Mouse (Mus musculus) testis, postnatal 10 days (tissue): ENCODE results near the gene Ttc27.

ENCODE experiments used
- DNase-seq: peaks from one replicate; pipeline ENCODE4 v3.0.0; 2021; ENCODE audit warnings: low spot score

The Ttc27 gene

DNA sequence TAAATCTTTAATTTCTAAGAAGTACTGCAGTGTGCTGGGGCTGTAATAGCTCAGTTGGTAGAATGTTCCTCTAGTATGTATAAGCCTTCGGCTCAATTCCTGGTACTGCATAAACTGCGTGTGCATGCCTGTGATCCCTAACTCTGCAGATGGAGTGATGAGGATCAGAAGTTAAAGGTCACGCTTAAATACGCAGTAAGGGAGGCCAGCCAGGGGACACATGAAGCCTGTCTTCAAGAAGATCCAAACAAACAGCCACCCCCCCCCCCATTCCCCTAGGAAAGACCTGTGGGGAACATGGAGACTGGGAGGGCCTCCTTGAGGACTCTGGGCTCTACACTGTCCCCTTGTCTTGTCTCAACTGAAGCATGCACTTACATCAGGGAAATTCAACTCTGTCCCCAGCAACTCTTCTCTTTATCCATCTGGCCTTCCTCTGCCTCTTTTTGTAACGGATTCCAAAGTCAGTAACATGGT lies 36.1 kb downstream of the Ttc27 start:
- DNase-seq, result no peak

DNA sequence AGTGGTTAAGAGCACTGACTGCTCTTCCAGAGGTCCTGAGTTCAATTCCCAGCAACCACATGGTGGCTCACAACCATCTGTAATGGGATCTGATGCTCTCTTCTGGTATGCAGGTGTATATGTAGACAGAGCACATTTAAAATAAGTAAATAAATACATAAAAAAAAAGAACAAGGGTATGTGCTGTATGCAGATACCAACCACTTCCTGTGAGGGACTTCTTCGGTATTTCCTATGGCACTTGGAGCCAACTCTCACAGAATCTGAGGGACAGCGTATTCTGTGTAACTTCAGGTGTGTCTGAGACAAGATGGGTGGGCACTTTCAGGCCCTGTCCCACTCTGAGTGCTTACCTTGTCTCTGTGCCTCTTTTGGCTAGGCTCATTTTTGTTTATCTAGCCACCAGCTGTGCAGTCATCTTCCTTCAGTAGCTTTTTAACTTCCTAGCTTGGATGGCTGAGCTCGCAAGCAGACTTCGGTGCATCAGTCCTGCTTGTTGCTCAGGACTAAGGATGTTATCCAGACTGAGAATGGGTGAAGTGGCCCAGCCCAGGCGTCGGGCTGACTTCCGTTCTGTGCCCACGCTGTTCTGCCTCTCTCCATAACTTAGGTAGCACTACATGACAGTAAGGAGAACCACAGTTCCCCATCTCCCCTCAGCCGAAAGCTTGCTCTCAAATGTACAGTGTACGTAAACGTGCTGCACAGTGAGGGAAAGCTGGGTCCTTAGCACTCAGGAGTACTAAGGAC lies 37.0 kb downstream of the Ttc27 start:
- DNase-seq, result no peak

- no peak for DNase-seq
Observed at GRCm38 (mm10) chr17:74769390-74769811, 51.9 kb downstream of the Ttc27 start.

GRCm38 (mm10) chr17:74772364-74772763 lies 54.8 kb downstream of the Ttc27 start:
- DNase-seq, result no peak

DNA sequence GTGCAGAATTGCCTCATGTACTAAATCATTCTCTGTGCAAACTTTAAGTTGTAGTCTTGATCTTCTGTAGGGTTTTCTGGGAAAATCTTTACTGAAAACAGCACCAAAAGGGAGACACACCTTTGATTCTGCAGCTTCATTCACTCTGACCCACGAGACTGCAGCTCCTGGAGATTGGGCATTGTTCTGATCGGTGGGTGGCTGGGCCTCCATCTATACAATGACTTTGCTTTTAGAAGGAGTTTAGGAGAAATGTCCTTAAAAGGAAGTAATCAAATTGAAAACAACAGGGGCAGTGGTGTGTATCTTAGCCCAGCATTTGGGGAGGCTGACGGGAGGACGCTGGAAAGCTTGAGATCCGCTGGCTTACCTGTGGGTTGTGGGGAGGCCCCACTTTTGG lies 56.0 kb downstream of the Ttc27 start:
- DNase-seq, result no peak

DNA sequence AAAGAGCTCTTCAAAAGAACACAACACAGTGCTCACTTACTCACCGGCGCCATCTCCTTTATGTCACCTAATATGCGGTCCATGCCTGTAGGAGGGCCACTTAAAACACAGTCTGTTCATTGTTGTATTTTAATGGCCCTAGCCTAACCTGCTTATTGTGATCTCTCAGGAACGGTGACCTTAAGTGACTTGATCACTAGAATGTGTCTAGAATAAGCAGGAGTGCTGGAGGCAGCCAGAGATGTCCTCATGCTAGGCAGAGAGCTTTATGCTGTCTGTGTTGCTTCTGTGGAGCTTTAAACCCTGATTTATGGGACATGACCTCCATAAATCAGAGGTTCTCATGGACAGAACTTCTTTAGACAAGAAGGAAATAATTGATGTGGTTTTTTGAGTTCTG lies 62.6 kb downstream of the Ttc27 start:
- no peak for DNase-seq

- no peak for DNase-seq
Observed at GRCm38 (mm10) chr17:74780627-74781026, 63.1 kb downstream of the Ttc27 start.

- DNase-seq, result no peak
Observed at GRCm38 (mm10) chr17:74781911-74782310, 64.4 kb downstream of the Ttc27 start.

DNA sequence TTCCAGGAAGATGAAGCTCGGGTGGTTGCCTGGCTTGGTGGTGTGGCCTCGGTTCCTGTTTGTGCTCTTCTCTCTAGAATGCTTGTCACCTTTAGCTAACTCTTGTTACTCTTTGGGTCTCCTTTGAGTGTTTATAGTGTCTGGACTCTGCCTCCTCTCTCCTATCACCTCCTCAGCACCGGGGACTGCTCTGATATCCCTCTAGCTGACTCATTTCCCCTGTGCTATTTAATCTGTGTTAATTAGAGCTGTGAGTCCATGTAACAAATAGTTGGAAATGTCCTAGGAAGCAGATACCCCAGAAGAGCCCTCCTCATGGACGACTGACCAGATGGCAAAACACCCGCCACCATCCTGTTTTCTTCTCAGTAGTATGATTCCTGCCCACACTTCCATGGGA lies 68.1 kb downstream of the Ttc27 start:
- no peak for DNase-seq

DNA sequence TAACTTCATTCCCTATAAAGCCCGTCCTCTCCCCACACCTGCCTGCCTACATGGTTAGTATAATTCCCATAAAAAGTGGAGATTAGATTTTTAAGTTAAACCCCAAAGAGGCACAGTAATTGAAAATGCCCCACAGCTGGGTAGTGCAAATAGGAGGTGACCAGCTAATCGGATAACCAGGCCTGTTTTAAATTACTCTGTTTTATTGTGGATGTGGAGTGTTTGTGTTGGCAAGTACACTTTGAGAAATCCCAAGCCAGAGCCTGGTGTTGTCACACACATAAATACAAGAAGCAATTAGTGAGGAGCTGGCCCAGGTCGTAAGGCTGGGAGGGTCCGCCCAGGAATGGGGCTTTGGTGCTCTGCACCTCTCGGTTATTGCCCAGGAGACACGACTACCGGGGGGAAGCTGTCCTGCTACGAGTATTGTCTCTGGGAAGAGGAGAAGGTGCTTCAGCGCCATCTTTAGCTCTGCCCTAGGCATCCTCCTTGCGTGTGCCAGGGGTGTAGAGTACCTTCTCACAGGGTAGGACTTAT lies 68.7 kb downstream of the Ttc27 start:
- DNase-seq, result no peak

DNA sequence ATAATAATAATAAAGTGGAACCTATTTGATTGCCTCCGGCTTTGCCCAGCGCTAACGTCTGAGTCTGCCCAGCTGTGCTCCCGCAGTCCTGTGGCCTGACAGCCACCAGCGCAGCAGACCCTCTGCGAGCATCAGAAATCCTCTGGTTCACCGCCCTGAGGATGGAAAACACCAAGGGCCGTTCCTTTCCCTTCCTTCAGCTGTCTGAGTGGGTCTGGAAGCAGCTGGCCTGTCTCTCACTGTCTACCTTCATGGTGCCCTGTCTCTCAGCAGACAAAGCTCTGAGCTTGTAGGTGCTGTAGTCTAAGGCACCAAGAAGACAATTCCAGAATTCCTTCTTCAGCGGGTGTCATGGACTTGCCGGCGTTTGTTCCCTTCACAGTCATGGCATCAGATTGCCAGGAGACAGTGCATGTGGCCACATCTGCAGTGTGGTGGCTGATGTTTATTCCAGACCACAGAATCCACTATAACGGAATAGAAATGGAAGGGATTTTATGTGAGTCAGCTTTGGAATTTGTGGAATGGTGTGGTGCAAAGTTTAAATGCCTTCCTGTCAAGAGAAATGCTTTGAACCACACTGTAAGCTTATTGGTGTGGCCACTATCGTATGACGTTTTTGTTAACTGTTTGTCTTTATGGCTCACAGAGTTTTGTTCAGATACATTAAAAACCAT lies 78.6 kb downstream of the Ttc27 start:
- no peak for DNase-seq

- DNase-seq, result no peak
Observed at GRCm38 (mm10) chr17:74799865-74800264, 82.3 kb downstream of the Ttc27 start.

DNA sequence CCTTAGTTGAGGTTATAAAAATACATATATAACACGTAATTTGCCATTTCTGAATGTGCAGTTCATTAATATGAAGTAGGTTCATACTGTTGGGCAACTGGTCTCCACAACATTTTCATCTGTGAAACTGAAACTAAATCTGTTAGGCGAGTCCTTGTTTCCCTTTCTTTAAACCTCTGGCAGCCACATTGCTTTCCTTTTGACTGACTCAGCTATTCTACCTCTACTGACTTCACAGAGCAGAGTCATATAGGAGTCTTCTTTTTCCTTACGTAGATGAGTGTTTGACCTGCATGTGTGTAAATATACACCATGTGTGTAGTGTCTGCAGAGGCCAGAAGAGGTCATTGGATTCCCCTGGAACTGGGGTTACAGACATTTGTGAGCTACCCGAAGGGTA lies 85.2 kb downstream of the Ttc27 start:
- no peak for DNase-seq

DNA sequence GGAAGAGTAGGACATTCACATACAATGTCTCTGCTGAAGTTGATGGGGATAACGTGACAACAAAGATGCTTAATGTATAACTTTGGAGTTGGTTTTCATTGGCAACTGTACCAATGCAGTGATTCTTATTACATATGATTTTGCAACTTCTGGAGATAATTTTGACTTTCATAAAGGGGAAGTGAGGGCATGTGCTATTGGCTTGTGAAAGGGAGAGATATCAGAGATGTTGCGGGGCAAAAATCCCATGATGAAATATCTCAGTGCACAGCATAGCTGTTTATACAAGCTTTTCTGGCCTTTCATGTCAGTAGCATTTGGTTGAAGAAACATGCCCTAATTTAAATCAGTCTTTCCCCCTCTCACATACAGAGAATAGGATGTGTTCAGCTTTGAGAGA lies 86.3 kb downstream of the Ttc27 start:
- no peak for DNase-seq

DNA sequence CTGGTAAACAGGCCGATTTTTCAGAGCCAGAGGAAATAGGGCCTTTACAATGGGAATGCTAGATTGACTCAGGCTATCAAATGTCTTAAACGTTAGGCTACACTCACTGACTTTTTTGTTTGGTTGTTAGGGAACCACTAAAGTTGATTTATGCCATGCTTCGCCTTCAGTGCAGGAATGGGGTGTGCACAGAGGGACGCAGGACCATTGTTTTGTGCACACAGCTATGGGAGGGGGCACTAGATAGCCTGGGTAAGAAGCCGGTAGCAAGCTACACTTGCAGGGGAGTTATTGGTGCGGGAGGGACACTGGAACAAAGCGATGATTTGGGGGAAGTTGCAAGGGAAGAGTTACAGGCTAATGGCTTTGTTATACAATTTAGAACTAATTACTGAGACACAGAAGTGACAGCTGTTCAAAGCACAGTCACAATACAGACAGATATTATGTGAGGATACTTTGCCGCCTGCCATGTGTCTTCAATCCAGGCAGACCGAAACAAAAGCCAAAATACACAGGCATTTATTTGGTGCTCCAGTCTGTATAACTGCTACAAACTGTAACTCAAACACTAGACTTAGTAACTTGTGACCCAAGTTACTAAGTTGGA lies 86.9 kb downstream of the Ttc27 start:
- no peak for DNase-seq

DNA sequence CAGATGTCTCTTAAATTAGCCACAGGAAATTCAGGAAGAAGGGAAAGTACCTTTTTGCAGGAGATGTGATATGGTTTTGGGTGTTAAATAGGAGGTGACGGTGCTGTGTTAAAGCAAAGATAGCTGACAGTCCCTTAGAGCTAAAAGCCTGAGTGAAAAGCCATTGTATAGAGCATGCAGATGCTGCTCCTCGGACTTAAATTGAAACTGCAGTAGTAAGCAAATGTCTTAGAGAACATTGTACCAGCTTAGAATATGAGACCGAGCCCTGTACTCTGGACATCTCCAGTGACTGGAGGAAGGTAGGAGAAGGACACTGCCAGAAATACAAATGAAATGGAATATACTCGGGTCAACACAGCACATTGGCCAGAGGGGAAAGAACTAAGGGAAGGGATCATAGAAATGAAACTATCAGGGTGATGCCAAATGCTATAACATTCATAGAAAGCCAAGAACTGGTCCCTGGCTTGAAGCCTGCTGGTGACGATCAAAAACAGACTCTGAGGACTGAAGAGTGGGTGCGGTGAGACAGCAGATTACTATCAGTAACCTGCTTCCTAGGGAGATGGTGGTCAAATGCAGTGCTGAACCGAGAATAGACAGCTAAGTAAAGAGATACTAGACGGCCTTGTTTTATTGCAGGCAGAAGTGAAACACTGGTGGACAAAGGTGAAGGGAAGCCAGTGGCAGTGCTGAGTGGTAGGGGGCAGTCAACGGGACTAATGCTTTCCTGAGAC lies 90.1 kb downstream of the Ttc27 start:
- DNase-seq, result no peak

DNA sequence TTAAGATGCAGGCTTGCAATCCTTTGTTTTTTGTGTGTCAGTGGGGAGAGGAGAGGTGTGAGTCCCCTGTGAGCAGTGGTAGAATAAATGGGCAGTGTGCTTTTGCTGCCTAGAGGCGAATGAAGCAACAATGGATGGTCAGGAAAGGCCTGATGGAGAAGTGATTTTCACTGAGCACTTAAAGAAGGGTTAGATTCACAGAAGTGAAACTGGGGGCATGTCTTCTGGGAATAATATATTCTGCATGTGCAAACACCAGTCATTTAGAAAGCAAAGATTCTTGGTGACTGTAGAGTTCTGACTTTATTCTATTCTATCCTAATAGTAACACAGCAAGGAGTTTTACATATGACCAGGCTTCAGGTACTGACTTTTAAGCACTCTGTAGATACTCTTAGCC lies 90.8 kb downstream of the Ttc27 start:
- no peak for DNase-seq

GRCm38 (mm10) chr17:74808901-74809300 lies 91.4 kb downstream of the Ttc27 start:
- no peak for DNase-seq

GRCm38 (mm10) chr17:74810892-74811625 lies 93.5 kb downstream of the Ttc27 start:
- DNase-seq, result no peak

GRCm38 (mm10) chr17:74819711-74820110 lies 102.2 kb downstream of the Ttc27 start:
- no peak for DNase-seq

DNA sequence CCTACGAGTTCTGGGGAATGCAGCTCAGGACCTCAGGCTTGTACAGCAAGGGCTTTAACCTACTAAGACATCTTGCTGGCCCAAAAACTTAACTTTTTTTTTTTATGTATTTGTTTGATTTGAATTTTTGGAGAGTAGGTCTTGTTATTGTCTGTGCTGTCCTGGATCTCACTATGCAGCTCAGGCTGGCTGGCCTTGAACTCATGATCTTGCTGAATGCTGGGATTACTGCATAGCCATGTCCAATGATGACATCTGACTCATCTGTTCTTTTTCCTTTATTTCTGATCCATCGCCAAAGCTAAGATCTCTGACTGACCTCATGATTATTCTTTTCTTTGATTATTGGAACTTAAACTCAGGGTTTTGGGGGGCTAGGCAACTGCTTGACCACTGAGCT lies 113.3 kb downstream of the Ttc27 start:
- DNase-seq, result no peak

- DNase-seq, result no peak
Observed at GRCm38 (mm10) chr17:74841721-74842120, 124.2 kb downstream of the Ttc27 start.
